Mouse (Mus musculus): ENCODE measurements around the gene Tspan5.
A peak's percentile ranks its signal among the peaks of the same experiment; 100 is the strongest.

Tspan5 gene

DNA sequence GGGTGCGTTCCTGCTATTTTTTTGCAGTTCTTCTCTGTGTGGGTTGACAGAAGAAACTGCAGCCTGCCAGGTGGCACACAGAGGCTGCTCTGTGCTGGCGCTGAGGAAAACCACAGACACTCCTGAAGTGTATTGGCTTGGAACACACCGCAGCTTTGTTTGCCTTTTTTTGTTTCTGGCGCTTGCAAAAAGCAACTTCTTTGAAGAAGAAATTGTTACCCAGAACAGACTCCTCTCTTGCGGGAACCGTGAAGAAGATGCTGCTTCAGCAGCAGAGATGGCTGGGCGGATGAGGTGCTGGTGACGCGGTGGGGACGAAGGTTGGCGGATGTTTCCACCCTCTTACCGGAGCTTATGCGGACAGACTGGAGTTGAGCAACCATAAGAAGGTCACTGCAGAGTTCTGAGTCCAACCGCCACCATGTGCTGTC lies 135.0 kb downstream of the Tspan5 start:
- DNase-seq (ENCODE audit: low spot score in 2 of 2) = no peak

DNA sequence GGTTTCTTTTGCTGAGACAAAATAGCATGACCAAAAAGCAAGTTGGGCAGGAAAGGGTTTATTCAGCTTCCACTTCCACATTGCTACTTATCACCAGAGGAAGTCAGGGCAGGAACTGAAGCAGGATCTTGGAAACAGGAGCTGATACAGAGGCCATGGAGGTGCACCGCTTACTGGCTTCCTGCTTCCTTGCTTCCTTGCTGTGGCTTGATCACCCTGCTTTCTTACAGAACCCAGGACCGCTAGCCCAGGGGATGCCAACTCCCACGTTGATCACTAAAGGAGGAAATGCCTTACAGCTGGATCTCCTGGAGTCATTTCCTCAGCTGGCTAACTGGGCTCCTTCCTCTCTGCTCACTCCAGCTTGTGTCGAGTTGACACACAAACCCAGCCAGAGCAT lies 135.7 kb downstream of the Tspan5 start:
- no peak for DNase-seq (ENCODE audit: low spot score in 2 of 2)

DNA sequence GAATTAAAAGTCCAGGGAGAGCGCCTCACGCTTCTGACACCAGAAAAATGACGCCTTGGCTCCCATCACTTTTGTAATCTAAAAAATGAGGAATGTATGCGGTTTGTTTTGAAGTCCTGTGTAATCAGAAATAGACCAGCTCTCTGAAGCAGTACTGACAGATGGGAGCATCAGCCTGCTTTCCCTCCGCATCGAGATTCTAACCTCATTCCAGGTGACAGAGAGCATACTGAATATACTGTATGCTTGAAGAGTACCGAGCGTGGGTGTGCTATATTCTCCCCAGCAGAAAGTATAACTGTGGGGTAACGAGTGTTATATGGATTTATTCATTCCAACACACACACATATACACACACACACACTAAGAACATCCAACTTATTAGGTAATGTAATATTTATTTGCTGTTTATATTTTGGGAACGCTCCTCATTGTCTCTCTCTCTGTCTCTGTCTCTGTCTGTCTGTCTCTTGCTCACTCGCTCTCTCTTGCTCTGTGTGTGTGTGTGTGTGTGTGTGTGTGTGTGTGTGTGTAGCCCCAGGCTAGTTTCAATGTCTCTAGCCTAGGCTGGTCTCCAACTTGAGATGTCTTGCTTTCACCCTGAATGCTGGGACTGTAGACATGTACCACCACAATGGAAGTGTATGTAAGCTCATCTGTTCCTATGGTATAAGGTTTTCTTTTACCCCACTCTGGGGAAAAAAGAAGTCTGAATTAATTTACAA lies 139.2 kb downstream of the Tspan5 start:
- DNase-seq (ENCODE audit: low spot score in 2 of 2) = no peak

DNA sequence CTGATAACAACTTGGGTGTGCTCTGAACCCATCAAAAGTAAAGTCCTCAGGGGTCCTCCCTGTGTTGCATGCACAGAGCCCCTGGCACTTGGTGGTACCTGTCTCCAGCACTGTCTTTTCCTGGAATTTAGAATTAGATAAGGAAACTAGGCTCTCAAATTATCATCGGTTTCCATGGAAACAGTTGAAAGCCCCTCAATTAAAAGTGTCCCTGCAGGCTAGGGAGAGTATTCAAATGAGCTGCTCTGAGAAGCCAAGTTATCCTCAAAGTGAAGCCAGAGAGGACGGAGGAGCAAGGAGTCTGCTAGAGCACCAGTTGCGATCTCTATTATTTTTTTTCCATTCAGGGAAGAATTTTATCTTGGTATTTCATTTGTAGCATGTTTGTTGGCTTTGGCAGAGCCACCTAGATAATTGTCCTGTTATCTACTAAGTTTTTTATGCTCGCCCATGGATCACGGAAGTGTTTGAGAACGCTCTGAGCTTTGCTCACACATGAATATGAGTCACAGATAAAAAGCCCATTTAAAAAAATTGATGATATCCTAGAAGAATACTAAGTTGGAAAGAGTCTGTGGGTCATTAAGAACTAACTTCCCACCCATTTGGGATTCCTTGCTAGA lies 139.8 kb downstream of the Tspan5 start:
- DNase-seq (ENCODE audit: low spot score in 2 of 2) = no peak

DNA sequence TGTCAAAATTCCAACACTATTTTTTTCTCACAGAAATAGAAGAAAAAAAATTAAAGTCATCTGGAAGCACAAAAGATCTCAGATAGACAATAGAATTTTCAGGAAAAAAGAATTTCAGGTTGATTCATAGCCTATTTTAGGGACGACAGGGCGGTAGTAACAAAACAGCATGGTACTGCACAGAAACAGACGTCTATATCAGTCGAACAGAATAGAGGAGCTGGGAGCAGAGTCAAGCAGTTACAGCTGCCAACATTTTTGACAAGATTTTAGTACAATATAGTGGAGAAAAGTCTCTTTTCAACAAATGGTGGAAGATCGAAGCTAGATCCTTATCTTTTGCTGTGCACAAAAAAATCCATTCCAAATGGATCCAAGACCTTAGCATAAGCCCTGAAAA lies 144.1 kb downstream of the Tspan5 start:
- DNase-seq (ENCODE audit: low spot score in 2 of 2) = no peak

DNA sequence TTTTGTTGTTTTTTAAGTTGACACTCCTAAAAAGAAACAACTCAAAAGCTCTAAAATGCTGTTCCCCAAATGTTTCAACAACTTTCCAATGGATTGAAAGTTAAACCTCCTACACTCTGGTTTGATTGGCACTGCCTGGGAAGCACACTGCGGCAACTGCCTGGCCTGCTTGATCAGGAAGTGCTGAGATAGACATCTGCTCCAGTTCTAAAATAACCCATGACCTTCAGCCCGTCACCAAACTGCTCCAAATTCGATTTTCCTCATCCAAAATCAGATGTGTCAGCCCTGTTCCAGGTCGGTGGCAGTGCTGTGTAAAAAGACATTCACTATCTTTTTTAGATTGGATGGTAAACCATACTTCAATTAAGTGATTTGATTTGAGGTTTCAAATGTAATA lies 147.2 kb downstream of the Tspan5 start:
- no peak for DNase-seq (ENCODE audit: low spot score in 2 of 2)

DNA sequence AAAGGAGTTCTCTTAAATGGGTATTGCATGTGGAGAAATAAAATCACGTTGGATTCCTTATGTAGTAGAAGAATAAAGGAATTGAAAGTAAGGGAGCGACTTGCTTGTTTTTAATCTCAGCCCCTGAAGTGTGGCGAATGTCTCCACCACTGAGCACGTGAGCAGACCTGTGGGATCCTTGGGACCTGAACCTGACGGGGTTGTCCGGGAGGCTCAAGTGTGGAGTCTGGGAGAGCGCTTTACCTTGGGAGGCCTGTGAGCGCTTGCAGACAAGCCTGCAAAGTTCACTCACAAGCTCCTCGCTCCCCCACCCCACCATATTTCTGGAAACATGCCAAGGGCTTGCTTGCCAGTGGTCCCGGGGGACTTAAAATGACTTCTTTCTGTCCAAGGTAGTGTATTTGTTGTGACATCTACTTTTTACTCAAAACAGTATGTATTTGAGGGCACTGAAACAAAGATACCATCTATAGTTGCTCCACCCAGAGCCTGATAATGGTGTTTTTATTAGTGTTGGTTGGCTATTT lies 147.8 kb downstream of the Tspan5 start:
- DNase-seq (ENCODE audit: low spot score in 2 of 2) = no peak

DNA sequence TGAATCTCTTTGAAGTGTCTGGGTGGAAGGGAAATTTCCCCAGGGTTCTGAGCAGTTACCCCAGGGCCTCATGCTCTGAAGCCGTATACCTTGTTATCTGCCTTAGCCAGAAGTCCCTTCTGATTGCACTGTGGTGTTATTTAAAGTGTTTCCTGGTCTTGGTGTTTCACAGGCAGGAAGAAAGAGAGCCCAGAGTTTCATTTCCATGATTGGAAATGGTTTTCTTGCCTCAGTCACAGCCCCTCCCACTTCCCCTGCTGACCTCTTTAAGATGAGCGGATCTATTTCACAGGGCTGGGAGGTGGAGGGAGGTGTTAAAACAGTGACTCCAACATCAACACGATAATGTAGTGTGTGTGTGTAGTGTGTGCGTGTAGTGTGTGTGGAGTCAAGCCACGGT lies 151.5 kb downstream of the Tspan5 start:
- DNase-seq (ENCODE audit: low spot score in 2 of 2) = no peak

DNA sequence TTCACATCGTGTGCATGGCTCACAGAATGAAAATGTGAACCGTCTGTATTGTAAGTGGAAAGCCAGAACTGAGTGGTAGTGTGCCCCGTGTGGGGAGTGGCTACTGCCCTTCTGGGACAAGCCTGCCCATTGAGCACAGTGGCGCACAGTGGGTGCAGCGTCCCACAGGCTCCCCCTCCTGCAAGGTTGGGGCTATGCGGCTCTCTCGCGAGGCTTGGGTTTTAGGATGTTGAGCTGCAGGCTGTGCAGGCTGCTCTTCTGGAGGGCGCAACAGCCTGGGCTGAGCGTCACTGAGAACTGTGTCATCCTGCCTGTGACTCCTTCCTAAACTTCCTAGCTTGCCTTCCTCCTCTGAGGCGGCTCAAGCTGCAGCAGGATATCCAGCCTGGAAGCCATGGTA lies 155.5 kb downstream of the Tspan5 start:
- DNase-seq (ENCODE audit: low spot score in 2 of 2) = no peak

DNA sequence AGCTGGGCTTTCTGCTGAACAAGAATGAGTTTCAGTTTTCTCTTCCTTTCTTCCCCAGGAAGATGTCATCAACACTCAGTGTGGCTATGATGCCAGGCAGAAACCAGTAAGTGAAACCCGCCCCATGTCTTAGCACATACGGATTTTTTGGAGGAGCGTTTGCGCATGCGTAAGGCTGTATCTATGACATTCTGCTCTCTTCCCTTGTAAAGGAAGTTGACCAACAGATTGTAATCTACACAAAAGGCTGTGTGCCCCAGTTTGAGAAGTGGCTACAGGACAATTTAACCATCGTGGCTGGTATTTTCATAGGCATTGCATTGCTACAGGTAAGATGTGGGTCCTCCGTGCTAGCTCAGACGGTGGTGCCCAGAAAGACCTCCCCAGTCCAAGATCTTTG lies 156.1 kb downstream of the Tspan5 start:
- no peak for DNase-seq (ENCODE audit: low spot score in 2 of 2)

DNA sequence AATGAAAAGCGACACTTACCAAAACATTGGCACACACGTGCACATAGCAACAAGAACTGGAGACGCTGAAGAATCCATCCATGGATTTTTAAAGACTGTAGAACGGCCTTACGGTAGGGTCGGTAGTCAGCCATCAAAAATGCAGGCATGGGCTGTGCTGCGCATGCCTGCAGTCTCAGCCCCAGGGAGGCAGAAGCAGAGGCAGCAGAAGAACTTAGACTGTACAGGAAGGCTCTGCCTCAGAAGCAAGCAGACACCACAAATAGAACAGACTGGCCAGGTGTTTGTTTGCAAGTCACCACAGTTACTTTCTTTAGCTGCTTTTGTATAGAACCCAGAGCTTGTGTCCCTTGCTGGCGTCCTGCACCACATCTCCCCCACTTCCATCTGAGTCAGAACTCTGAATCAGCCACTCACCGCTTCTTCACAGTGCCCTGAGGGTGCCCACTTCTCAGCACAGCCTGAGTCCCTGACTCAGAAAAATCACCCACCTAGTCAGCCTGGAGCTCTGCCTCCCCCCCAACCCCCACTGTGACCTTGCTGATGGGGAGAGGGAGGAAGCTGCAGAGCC lies 158.7 kb downstream of the Tspan5 start:
- DNase-seq (ENCODE audit: low spot score in 2 of 2) = no peak

DNA sequence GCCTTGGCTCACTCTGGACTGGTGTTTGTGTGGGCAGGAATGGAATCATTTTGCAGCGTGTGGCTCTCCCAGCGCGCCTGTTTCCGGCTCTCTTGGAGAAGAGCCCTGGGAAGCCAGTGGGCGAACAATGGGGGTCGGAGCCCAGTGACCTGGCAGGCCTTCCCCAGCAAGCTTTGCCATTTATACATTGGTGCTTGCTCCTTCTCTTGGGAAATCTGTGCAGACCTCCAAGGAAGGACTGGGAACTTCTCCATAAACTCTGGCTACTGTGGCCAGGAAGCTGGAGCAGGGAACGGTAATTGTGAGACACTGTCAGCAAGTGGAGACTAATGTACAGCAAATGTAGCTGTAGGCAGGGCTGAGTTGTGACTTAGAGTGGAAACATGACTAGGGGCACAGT lies 163.7 kb downstream of the Tspan5 start:
- peak; percentile 43 to 56 for DNase-seq (ENCODE audit: low spot score in 2 of 2)

DNA sequence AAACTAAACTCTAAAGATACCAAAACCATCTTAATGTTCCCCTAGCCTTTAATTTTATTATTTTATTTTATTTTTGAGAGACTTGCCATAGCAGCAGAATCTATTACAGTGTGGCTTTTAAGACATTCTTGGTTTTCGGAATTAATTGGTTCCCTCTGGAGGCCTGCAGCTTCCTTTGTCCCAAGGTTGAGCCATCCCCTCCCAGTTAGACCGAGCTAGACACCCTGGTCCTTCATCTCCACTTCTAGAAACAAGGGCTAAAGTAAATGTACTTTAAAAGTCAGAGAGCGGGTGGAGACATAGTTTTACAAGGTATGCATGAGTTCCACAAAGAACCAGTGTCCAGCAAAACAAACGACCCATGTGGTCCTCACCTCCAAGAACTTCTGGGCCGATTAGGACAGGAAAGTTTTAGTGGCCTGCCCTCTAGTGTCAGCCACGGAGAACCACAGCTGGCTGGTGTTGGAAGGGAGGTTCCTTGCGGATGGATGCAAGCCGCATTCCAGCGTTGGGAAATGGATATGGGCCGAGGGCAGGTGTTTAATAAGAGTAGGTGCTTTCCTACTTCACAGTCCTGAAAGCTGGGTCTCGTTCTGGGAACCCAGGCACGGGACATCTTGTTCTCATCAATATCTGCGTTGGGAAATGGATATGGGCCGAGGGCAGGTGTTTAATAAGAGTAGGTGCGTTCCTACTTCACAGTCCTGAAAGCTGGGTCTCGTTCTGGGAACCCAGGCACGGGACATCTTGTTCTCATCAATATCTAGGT lies 164.3 kb downstream of the Tspan5 start:
- DNase-seq (ENCODE audit: low spot score in 2 of 2) = peak; percentile 62 to 78

DNA sequence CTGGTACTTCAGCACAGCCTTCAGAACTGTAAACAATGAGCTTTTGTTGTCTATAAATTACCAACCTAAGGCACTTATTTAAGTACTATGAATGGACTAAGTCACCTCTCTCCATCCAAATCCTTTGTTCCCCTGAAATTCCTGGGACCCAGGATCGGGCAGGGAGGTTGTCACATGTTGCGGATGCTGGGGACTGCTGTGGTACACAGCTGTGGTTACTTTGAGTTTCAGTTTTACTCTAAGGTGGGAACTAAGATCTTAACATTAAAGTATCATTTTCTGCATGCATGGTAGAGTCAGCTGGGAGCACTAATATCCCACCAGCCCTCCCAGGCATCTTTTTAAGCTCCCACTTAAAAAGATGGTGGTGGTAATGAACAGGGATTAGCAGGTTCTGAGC lies 167.3 kb downstream of the Tspan5 start:
- DNase-seq (ENCODE audit: low spot score in 2 of 2) = no peak

DNA sequence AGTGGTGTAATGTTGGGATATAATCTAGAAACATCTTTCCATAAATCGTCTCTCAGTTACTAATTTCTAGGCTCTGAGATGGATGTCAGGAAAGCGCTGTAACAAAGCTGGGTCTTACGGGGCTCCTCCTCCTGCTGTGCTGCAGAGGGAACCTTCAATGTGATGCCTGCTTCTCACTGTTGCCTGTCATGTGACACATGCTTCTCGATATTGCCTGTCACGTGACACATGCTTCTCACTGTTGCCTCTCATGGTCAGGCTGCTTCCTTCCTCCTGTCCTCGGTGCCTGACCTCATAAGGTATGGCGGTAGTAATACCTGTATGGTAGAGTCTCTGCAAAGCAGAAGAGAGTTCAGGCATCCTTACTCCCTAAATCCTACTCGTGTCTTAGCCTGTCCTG lies 170.5 kb downstream of the Tspan5 start:
- no peak for DNase-seq (ENCODE audit: low spot score in 2 of 2)

DNA sequence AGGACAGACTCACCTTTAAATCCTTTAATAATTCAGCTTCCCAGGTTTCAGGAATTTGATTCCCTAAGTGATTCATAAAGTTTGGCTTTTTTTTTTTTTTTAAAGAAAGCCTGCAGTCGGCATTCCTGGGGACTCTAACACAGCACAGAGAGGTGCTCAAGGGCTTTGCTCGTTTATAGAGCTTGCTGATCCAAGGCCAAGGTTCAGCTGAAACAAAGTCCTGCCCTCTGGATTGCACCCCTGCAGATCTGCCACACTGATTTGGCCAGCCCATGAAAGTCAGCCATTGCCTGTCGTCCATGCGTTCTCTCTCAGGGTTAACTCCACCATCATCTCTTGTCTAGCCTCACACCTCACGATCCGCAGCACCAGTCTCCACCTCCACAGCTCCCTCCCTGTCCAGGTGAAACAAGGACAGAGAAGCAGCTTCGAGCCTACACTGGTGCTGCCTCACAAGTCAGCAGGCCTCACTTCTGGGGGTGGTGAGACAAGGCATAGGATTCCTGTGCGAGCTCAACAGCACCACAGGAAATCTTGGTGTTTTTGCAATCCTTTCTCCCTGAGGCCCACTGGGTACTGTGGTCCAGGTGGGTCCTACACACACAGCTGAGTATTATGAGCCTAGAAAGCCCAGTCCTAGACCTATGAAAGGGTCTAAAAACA lies 172.8 kb downstream of the Tspan5 start:
- no peak for DNase-seq (ENCODE audit: low spot score in 2 of 2)

DNA sequence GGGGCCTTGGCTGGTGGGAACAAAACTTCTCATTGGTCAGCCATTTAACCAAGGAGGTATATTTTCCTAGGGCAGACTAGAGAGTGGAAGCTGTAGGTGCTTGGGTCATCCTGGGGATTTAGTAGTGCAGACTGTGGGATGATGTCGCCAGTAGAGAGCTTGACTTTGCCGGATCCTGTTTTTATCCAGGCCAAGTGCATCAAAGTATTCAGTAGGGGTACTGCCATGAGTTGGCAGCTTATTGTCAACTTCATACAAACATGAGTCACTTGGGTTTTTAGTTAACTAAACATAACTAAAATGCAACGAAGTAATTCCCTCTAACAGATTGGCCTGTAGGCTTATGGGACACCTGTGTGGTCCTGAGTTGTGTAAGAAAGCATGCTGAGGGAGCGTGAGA lies 174.6 kb downstream of the Tspan5 start:
- DNase-seq (ENCODE audit: low spot score in 2 of 2) = no peak

DNA sequence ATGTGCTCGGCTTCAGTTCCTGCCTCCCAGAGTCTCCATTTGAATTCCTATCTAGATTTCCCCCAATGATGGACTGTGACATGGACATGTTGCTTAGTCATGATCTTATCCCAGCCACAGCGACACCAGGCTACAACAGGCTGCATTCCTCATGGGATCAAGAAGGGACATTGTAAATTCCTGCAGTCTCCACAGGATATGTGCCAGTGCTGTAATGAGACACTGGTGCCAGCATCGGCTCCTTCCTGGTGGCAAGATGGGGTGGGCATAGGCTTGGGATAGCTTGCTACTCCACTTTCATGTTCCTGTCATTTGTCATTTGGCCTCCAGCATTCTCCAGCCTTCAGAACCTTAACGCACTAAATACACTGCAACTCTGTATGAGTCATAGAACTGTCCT lies 175.0 kb downstream of the Tspan5 start:
- DNase-seq (ENCODE audit: low spot score in 2 of 2) = no peak

DNA sequence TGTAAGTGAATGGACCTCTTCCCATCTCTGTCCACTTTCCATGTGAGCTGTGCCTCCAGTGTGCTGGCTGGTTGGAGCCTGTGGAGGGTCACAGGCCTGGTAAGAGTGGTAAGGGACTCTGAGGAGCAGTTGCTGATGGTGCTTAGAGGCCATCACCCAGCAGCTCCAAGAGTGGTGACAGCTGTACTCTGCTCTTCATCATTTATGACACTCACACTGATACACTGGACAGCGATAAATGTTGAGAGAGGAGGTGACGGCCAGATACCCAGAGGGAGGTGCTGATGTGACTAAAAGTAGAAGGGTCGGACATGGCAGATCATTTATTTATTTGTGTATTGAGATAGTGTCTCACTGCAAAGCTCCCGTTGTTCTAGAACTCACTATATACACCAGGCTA lies 176.2 kb downstream of the Tspan5 start:
- no peak for DNase-seq (ENCODE audit: low spot score in 2 of 2)

DNA sequence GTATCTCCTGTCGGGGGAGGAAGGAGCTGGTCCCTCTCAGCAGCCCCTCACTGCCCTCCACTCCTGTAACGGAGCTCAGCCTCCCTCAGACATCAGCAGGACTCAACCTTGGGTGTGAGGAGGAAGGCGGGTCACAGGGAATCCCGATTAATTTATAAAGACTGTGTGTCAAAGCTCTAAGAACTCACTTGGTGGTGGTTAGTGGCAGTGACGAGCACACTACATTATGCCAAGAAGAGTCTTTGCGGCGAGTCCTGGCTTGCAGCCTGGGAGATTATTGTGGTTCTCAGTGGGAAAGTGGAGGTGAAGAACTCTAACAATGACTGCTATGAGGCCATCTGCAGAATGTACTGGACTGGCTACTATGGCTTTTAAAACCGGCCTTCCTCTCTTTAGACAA lies 184.2 kb downstream of the Tspan5 start:
- no peak for DNase-seq (ENCODE audit: low spot score in 2 of 2)

DNA sequence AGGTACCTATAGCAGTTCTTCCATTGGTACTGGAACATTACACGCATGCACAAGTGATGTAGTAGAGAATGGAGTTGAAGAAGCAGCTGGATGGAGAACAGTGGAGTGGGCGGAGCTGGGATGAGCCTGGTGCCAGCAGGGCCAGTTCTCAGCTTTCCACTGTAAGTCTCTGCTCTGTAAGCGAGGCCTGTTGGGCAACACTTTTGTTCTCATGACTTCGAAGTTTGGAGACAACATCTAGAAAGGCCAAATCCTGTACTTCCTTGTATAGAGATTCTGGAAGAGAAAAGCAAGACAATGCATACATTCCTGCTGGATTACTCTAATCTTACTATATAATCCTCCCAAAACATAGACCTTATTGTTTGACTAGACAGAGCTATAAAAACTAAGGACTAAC lies 185.4 kb downstream of the Tspan5 start:
- no peak for DNase-seq (ENCODE audit: low spot score in 2 of 2)

DNA sequence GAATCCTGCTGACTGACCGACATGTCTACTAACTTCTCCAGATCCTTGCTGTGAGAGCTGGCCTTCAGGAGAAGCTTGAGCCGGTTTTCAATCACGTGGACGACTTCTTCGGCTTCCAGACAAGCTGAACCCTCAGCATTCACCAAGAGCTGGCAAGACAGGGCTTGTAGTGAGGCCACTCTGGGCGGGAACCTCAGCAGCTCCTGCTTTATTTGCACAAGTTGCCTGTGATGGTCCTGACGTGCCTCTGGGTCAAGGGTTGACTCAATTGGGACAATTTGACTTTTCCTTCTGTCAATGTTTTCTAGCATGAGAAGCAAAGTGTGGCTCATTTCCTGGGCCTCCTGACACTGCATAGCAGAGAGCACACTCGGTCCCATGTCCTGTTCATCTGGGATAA lies 194.8 kb downstream of the Tspan5 start:
- DNase-seq (ENCODE audit: low spot score in 2 of 2) = no peak
